Mouse (Mus musculus) limb, embryonic 13.5 days (tissue): ENCODE results near the gene Rdm1. TPM values are rescaled to one million over a fixed set of nuclear protein-coding genes. Genes with fewer than 3 reads are reported as not detected.

ENCODE experiments used
- ATAC-seq: fragments of 200-750 bp; cut with Nextera tagmentation; 2 replicates; pipeline ENCODE4 v1.8.0; 2017; ENCODE audit warnings: low read depth, moderate number of reproducible peaks, moderate TSS enrichment; ENCODE audit not compliant: low FRiP score
- H3K27ac ChIP-seq: fragments of 300-500 bp; sonication (generic); 2 replicates; pipeline ENCODE4 v1.5.1; 2015; ENCODE audit warnings: inconsistent platforms, mild to moderate bottlenecking, moderate library complexity
- H3K27me3 ChIP-seq: fragments of 300-500 bp; sonication (generic); 2 replicates; pipeline ENCODE4 v1.6.1; 2015; ENCODE audit warnings: mild to moderate bottlenecking, inconsistent platforms
- H3K36me3 ChIP-seq: fragments of 300-500 bp; sonication (generic); 2 replicates; pipeline ENCODE4 v1.6.1; 2015; ENCODE audit warnings: inconsistent platforms, mild to moderate bottlenecking, moderate library complexity
- H3K4me1 ChIP-seq: fragments of 300-500 bp; sonication (generic); 2 replicates; pipeline ENCODE4 v1.6.1; 2015; ENCODE audit warnings: inconsistent platforms
- H3K4me2 ChIP-seq: fragments of 300-500 bp; sonication (generic); replicated peaks from 2 replicates; pipeline ENCODE4 v1.6.1; 2015; ENCODE audit warnings: inconsistent platforms, mild to moderate bottlenecking, moderate library complexity
- H3K4me3 ChIP-seq: fragments of 300-500 bp; sonication (generic); 2 replicates; pipeline ENCODE4 v1.5.1; 2015; ENCODE audit warnings: moderate library complexity, mild to moderate bottlenecking, inconsistent platforms
- H3K9ac ChIP-seq: fragments of 300-500 bp; sonication (generic); 2 replicates; pipeline ENCODE4 v1.6.1; 2015; ENCODE audit warnings: mild to moderate bottlenecking, inconsistent platforms
- H3K9me3 ChIP-seq: fragments of 300-500 bp; sonication (generic); 2 replicates; pipeline ENCODE4 v1.6.1; 2016; ENCODE audit warnings: inconsistent platforms
- WGBS: fragments of 180-500 bp; shearing (Covaris S2); methylation state at CpG from one replicate; pipeline ENCODE4 v1.1.7; 2015; 5-methylcytosine and 5-hydroxymethylcytosine counted together
- polyA plus RNA-seq: library from polyadenylated mRNA; unstranded; fragments of >200 nt; fragmentation: Nextera tagmentation; extraction: Ambion mirVana; gene quantifications from 2 replicates; pipeline ENCODE4 v1.2.1, GENCODE M21; 2015

The Rdm1 gene
- polyA plus RNA-seq, 1 experiment from 2014 or later, result 47.4 TPM

- Histone ChIP-seq H3K9ac (no peak overlapping the region), H3K4me3 (no peak overlapping the region), H3K36me3 (no peaks in the 10 kb centered on the region), H3K4me2 (no peak overlapping the region), H3K27me3 (no peaks in the 10 kb centered on the region), H3K4me1 (0 out of 2 replicates have a peak, but pooled peaks cover 3% of the 10 kb centered on the region), H3K27ac (no peak overlapping the region), H3K9me3 (no peaks in the 10 kb centered on the region)
- WGBS, result 61% methylated on average over 5 of the region's 5 CpGs
- ATAC-seq, result no peak
Observed at GRCm38 (mm10) chr11:101678770-101679169, 51.8 kb downstream of the Rdm1 start.

DNA sequence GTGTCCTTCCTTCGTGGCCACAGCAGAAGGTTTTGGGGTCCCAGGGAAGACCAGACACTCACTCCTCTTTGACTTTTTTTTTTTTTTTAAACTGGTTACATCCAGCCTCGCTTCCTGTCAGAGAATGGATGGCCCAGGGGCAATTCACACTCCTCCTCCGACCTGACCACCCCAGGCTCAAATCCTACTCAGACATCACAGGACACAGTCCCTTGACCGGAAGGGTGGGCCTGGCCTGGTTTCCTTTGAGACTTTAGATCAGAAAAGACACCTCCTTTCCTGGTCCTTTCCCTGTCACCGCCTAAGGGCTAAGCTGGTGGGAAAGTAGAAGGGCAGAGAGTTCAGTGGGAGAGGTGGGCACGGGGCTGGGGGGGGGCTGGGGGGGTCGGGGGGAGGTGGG, 52.9 kb downstream of the Rdm1 start:
- 36% methylated on average over 5 of the region's 7 CpGs for WGBS

DNA sequence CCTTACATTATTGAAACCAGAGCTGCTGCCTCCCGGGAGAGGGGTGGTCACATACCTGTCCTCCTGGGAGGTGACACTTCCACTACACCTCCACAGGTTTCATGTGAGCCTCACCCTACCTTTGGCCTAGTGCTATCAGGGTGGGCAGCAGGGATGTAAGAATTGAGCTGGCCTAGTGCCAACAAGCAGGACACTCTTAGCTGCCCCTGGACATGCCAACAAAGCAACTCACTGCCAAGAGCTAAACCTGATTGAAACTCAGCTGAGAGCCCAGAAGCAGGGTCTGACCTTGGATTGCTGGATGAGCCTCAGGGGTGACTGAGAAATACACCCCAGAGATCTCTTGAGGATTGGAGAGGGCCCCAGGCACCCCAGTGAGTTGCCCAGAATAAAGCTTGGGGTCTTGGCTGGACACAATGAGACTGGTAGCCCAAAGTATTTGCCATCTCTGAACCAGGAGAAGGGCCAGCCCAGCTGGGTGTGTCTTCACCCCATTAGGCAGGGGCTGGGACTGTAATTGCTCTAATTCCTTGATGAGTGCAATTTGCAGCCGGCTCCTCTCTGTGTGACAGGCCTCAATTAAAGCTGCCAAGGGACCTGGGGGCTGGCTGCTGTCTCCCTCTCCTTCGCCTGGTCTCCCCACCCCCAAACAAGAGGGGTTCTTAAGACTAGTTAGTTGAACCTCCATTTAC, 53.8 kb downstream of the Rdm1 start:
- H3K9me3 ChIP-seq, result no peaks in the 10 kb centered on the region
- WGBS, result 23% methylated on average over 3 of the region's 3 CpGs
- no peaks in the 10 kb centered on the region for H3K27me3 ChIP-seq
- no peak overlapping the region for H3K27ac ChIP-seq
- H3K4me1 ChIP-seq, result 0 out of 2 replicates have a peak, but pooled peaks cover 3% of the 10 kb centered on the region
- H3K4me2 ChIP-seq, result no peak overlapping the region
- H3K4me3 ChIP-seq, result no peak overlapping the region
- no peak overlapping the region for H3K9ac ChIP-seq
- no peaks in the 10 kb centered on the region for H3K36me3 ChIP-seq
- ATAC-seq, result no peak

More for the DNA sequence above, 52.9 kb downstream of the Rdm1 start:
- Histone ChIP-seq H3K36me3 (no peaks in the 10 kb centered on the region), H3K4me2 (no peak overlapping the region), H3K27me3 (no peaks in the 10 kb centered on the region), H3K9ac (no peak overlapping the region), H3K4me3 (no peak overlapping the region), H3K4me1 (0 out of 2 replicates have a peak, but pooled peaks cover 3% of the 10 kb centered on the region), H3K9me3 (no peaks in the 10 kb centered on the region), H3K27ac (no peak overlapping the region)
- ATAC-seq, result no peak

DNA sequence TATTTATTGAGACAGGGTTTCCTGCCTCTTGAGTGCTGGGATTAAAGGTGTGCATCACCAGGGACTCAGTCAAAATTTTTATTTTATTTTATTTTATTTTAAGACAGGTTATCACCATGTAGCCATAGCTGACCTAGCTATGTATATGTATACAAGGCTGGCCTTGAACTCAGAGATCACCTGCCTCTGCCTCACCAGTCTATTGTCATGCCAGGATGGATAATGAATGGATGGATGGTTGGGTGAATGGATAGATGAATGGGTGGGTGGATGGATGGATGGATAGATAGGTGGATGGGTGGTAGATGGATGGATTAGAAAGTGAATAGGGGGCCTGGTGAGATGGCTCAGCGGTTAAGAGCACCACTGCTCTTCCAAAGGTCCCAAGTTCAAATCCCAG, 55.0 kb downstream of the Rdm1 start:
- Histone ChIP-seq H3K4me1 (0 out of 2 replicates have a peak, but pooled peaks cover 3% of the 10 kb centered on the region), H3K9ac (no peak overlapping the region), H3K36me3 (no peaks in the 10 kb centered on the region), H3K27me3 (no peaks in the 10 kb centered on the region), H3K27ac (no peak overlapping the region), H3K4me3 (no peak overlapping the region), H3K4me2 (no peak overlapping the region), H3K9me3 (no peaks in the 10 kb centered on the region)
- WGBS, result 83% methylated on average over 1 of the region's 1 CpGs
- ATAC-seq, result no peak

DNA sequence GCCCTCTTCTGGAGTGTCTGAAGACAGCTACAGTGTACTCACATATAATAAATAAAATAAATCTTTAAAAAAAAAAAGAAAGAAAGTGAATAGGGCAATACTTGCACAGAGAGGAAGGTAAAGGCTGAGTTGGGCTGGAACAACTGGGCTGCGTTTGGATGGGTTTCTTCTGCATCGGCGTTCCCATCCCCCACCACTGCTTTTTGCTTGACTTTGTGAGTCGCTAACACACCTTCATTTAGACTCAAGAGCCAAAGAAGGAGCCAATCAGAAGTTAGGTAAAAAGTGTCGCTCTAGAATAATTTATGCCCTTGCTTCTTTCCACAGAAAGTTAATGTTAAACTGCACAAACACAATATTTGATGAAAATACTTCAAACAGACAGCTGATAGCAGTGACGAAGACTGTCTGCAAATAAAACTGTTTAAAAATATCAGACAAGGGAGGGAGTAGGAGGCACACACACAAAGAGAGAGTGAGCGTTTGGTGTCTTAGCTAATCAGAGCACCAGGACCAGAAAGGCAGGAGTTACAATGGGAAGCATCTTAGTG, 55.5 kb downstream of the Rdm1 start:
- no peaks in the 10 kb centered on the region for H3K9me3 ChIP-seq
- no peak for ATAC-seq
- no peak overlapping the region for H3K9ac ChIP-seq
- no peak overlapping the region for H3K27ac ChIP-seq
- no peak overlapping the region for H3K4me2 ChIP-seq
- WGBS, result 77% methylated on average over 7 of the region's 7 CpGs
- no peaks in the 10 kb centered on the region for H3K27me3 ChIP-seq
- no peak overlapping the region for H3K4me3 ChIP-seq
- no peaks in the 10 kb centered on the region for H3K36me3 ChIP-seq
- H3K4me1 ChIP-seq, result 0 out of 2 replicates have a peak, but pooled peaks cover 3% of the 10 kb centered on the region

Other genes with a start within 250 kb of the Rdm1 start
- 79.5 and 84.5 TPM in 2 replicates for gene Aarsd1, start 209.6 kb upstream of the Rdm1 start, polyA plus RNA-seq
- gene Gm27029, start 202.4 kb upstream of the Rdm1 start, polyA plus RNA-seq, result 11.5 and 12.6 TPM in 2 replicates
- 19.3 and 21.3 TPM in 2 replicates for gene Rundc1, start 202.1 kb upstream of the Rdm1 start, polyA plus RNA-seq
- 15.3 and 15.7 TPM in 2 replicates for gene Ptges3l, start 201.9 kb upstream of the Rdm1 start, polyA plus RNA-seq
- gene Rpl27, start 184.9 kb upstream of the Rdm1 start, polyA plus RNA-seq, result 328 and 347 TPM in 2 replicates
- 8.3 and 9.5 TPM in 2 replicates for gene Ifi35, start 178.8 kb upstream of the Rdm1 start, polyA plus RNA-seq
- 10.0 and 12.0 TPM in 2 replicates for gene Rnd2, start 162.2 kb upstream of the Rdm1 start, polyA plus RNA-seq
- gene Vat1, start 161.0 kb upstream of the Rdm1 start, polyA plus RNA-seq, result 35.7 and 39.7 TPM in 2 replicates
- gene Brca1, start 75.2 kb upstream of the Rdm1 start, polyA plus RNA-seq, result 12.1 and 13.6 TPM in 2 replicates
- 70.9 and 78.1 TPM in 2 replicates for gene Nbr1, start 75.0 kb upstream of the Rdm1 start, polyA plus RNA-seq
- 3.2 and 3.6 TPM in 2 replicates for gene Tmem106a, start 45.0 kb upstream of the Rdm1 start, polyA plus RNA-seq
- gene Gm11634, start 27.9 kb upstream of the Rdm1 start, polyA plus RNA-seq, result not detected in 2 replicates
- gene Arl4d, start 38.3 kb downstream of the Rdm1 start, polyA plus RNA-seq, result 2.0 and 2.2 TPM in 2 replicates
- gene Dhx8, start 105.7 kb downstream of the Rdm1 start, polyA plus RNA-seq, result 47.4 and 47.9 TPM in 2 replicates
- 15.6 and 17.9 TPM in 2 replicates for gene Etv4, start 158.2 kb downstream of the Rdm1 start, polyA plus RNA-seq